Mouse (Mus musculus): ENCODE results near the gene Pxt1. TPM values are rescaled to one million over a fixed set of nuclear protein-coding genes. Genes with fewer than 3 reads are reported as not detected.
A peak's percentile ranks its signal among the peaks of the same experiment; 100 is the strongest.

The Pxt1 gene
- polyA plus RNA-seq, 1 experiment from 2014 or later = not detected

DNA sequence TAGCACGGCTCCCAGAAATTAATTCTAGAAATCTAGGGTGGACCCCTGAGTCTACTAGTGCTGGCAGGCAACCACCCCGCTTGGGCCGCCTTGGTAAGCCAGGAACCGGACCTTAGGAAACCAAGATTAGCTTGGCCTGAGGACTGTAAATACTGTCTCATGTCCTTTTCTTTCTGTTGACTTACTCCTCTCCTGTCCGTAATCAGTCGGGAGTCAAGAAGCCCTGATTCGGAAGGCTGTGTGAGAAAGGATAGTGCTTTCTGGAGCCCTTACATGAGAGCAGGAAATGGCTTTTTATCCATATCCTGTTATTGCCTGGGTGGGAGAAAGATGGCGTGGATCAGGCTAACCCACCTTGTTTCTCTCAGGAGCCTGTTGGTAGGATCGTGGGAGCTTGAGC, 9.6 kb upstream of the Pxt1 start:
- Histone ChIP-seq H3K27ac (ENCODE audit: low read length) (peak overlapping the region; percentile 96), H3K27me3 (ENCODE audit: control insufficient read depth, insufficient read depth, low read length) (no peaks in the 10 kb centered on the region), H3K9me3 (ENCODE audit: control insufficient read depth, low read depth, low read length) (no peaks in the 10 kb centered on the region), H3K4me2 (replicated peaks; ENCODE audit: low read depth, low read length) (peak overlapping the region; percentile 89), H3K36me3 (ENCODE audit: control insufficient read depth, insufficient read depth, low read length) (no peaks in the 10 kb centered on the region; the same call in 1 of the 2 replicates), H3K9ac (replicated peaks; ENCODE audit: low read depth, low read length) (peak overlapping the region; percentile 64), H3K4me3 (ENCODE audit: low read depth, low read length) (peak overlapping the region; percentile 65), H3K4me1 (ENCODE audit: control insufficient read depth, insufficient read depth, low read length) (peaks cover 14% of the 10 kb centered on the region)
- 13% methylated on average over 9 of the region's 9 CpGs for WGBS
- no peak for ATAC-seq (ENCODE audit: insufficient number of reproducible peaks, insufficient read depth, low FRiP score, low read depth)

DNA sequence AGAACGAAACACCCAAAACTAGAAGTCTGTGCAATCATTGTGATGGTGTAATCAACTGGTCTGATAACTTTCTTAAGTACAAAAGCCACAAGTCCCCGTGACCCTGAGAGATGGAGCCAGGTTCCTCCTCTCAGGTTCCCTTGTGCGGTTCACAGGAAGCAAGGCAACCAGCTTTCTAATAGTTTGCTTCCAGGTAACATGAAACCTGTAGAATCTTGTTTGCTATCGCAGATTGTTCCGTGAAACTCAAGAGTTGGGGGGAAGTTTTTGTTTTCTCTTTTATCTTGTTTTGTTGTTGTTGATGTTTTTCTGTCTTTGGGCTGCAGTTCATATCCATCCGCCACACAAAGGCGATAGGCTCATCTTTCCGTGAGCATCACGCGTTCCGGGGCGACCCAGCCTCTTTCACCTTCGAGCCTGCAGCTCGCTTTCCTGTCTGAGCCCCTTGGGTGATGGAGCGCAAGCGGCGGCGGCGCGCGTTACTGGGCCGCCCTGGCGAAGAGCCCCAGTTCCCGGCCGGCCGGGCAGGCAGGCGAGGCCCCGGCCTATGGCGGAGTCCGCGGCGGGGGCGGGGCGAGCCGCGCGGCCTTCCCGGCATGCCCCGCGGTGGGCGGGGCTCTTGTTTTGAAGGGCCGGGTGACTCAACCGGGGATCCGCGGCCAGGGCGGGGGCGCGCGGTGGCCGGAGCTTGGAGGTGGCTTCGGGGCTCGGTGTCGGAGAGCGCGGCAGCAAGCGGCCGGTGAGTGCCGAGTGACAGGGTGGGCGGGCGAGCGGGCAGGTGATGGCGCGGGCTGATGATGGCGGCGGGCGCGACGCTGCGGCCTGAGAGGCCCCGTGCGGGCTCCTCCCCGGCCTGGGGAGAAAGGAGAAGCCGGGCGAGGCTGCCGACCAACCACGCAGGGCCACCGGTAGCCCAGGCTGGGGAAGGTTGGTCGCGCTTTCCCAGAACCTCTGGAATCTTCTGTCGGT, 8.5 kb upstream of the Pxt1 start, which contains the start of gene Kctd20:
Gene Kctd20, plus strand, starts transcription at position 120 of the 969 bp plus-strand sequence.
- Histone ChIP-seq H3K9ac (replicated peaks; ENCODE audit: low read depth, low read length) (peak within 1 kb of the TSS; percentile 64), H3K27me3 (ENCODE audit: control insufficient read depth, insufficient read depth, low read length) (no peaks in the 10 kb centered on the region), H3K4me3 (ENCODE audit: low read depth, low read length) (peak within 1 kb of the TSS; percentile 65), H3K36me3 (ENCODE audit: control insufficient read depth, insufficient read depth, low read length) (no peaks in the 10 kb centered on the region; the same call in 1 of the 2 replicates), H3K9me3 (ENCODE audit: control insufficient read depth, low read depth, low read length) (no peaks in the 10 kb centered on the region), H3K4me2 (replicated peaks; ENCODE audit: low read depth, low read length) (peak within 1 kb of the TSS; percentile 89), H3K4me1 (ENCODE audit: control insufficient read depth, insufficient read depth, low read length) (peaks cover 14% of the 10 kb centered on the region), H3K27ac (ENCODE audit: low read length) (peak within 1 kb of the TSS; percentile 96)
- WGBS = under 1% methylated on average over 80 of the region's 80 CpGs
- ATAC-seq (ENCODE audit: insufficient number of reproducible peaks, insufficient read depth, low FRiP score, low read depth) = peak; percentile 92

DNA sequence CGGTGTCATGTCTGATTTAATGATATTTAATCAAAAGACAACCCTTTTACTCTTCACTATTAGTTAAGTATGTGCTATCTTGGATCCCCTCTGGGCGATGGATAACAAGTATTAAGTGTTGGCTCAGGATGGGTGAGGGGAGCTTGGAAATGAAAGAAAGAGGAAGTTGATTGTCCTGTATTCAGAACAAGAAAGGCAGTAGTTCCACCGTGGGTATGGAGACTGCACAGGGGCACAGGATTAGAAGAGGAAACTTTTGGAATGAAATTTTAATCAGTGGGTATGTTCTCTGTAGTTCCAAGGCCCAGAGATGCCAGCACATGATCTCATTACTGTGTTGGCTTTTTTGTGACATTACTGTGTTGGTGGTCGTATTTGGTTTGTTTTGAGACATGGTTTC, 7.1 kb upstream of the Pxt1 start:
- 73% methylated on average over 4 of the region's 4 CpGs for WGBS
- H3K27me3 ChIP-seq (ENCODE audit: control insufficient read depth, insufficient read depth, low read length) = no peaks in the 10 kb centered on the region
- no peak overlapping the region for H3K9ac ChIP-seq (replicated peaks; ENCODE audit: low read depth, low read length)
- H3K4me2 ChIP-seq (replicated peaks; ENCODE audit: low read depth, low read length) = no peak overlapping the region
- H3K36me3 ChIP-seq (ENCODE audit: control insufficient read depth, insufficient read depth, low read length) = no peaks in the 10 kb centered on the region
- no peak overlapping the region for H3K27ac ChIP-seq (ENCODE audit: low read length)
- H3K4me1 ChIP-seq (ENCODE audit: control insufficient read depth, insufficient read depth, low read length) = peaks cover 14% of the 10 kb centered on the region
- no peak for ATAC-seq (ENCODE audit: insufficient number of reproducible peaks, insufficient read depth, low FRiP score, low read depth)
- no peaks in the 10 kb centered on the region for H3K9me3 ChIP-seq (ENCODE audit: control insufficient read depth, low read depth, low read length)
- H3K4me3 ChIP-seq (ENCODE audit: low read depth, low read length) = no peak overlapping the region

DNA sequence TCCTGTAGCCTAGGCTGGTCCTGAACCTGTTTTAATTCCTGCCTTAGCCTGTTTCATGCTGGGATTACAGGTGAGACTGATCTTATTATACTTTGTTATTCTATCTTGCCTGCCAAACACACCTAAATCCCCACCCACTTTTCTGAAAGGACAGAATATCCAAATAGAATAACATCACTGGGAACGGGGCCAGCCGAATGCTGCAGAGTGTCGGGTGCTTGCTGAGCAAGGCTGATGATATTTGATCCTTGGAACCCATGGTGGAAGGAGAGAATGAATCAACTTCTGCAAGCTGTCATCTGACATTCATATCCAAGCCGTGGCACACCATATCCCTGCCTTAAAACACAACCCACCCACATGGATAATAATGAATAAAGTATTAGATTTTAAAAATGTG, 5.0 kb upstream of the Pxt1 start:
- no peak for ATAC-seq (ENCODE audit: insufficient number of reproducible peaks, insufficient read depth, low FRiP score, low read depth)
- 45% methylated on average over 4 of the region's 4 CpGs for WGBS

DNA sequence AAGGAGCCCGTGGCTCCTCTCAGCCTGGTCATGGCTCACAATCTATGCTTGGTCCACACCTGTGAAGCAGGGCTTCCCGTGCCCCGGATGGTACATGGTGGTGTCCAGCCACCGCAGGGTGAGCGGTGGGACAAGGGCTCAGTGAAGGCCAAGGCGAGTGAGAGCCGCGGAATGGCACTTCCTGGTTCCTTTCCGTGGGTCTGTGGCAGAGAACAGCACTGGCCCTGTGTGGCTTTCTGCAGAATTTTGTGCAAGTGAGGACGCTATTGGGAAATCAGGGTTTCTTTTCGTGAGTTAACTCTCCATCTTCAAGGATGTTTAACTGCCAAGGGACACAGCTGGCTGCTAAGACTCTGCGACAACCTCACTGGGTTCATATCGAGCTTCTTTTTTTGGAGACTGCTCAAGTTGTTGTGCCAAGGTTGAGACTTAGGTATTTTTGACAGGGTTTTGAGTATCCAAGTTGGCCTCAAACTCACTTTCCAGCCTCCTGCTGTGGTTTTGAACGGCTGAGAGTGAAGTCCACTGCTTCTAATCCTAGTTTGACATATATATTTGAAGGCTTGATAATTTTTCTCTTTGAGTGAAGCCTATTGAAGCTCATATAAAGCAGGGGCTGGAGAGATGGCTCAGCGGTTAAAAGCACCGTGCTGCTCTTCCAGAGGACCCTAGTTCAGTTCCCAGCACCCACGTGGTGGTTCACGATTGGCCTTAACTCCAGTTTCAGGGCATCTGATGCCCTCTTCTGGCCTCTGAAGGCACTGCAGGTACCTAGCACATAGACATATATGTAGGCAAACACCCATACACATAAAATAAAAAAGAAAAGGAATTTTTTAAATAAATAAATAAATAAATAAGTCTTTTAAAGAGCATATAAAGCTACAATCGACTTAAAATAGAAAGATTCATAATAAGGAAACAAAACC, 3.6 kb upstream of the Pxt1 start:
- Histone ChIP-seq H3K4me2 (replicated peaks; ENCODE audit: low read depth, low read length) (no peak overlapping the region), H3K27ac (ENCODE audit: low read length) (no peak overlapping the region), H3K36me3 (ENCODE audit: control insufficient read depth, insufficient read depth, low read length) (no peaks in the 10 kb centered on the region), H3K4me1 (ENCODE audit: control insufficient read depth, insufficient read depth, low read length) (0 out of 2 replicates have a peak, but pooled peaks cover 3% of the 10 kb centered on the region), H3K9me3 (ENCODE audit: control insufficient read depth, low read depth, low read length) (no peaks in the 10 kb centered on the region), H3K9ac (replicated peaks; ENCODE audit: low read depth, low read length) (no peak overlapping the region), H3K27me3 (ENCODE audit: control insufficient read depth, insufficient read depth, low read length) (no peaks in the 10 kb centered on the region), H3K4me3 (ENCODE audit: low read depth, low read length) (no peak overlapping the region)
- WGBS = 94% methylated on average over 19 of the region's 19 CpGs
- ATAC-seq (ENCODE audit: insufficient number of reproducible peaks, insufficient read depth, low FRiP score, low read depth) = no peak

More for the DNA sequence above, 5.0 kb upstream of the Pxt1 start:
- Histone ChIP-seq H3K27me3 (ENCODE audit: control insufficient read depth, insufficient read depth, low read length) (no peaks in the 10 kb centered on the region), H3K9ac (replicated peaks; ENCODE audit: low read depth, low read length) (no peak overlapping the region), H3K9me3 (ENCODE audit: control insufficient read depth, low read depth, low read length) (no peaks in the 10 kb centered on the region), H3K27ac (ENCODE audit: low read length) (no peak overlapping the region), H3K4me3 (ENCODE audit: low read depth, low read length) (no peak overlapping the region), H3K4me1 (ENCODE audit: control insufficient read depth, insufficient read depth, low read length) (peaks cover 7% of the 10 kb centered on the region), H3K36me3 (ENCODE audit: control insufficient read depth, insufficient read depth, low read length) (no peaks in the 10 kb centered on the region), H3K4me2 (replicated peaks; ENCODE audit: low read depth, low read length) (no peak overlapping the region)

DNA sequence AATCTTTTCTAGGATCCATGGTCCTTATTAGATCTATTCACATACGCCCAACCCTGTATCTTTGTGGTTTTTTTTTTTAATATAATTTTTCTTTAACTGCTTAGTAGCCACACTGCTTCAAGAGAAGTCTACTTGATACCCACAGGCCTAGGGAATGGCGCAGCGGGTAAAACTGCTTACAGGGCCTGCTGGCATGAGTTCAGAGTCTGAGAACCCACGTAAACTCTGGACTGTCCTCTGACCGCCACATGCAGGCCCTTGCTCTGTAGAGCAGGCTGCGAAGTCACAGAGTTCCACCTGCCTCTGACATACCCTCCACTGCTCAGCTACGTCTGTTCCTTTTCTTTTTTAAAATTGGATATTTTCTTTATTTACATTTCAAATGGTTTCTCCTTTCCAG, 841 bp upstream of the Pxt1 start:
- no peak for ATAC-seq (ENCODE audit: insufficient number of reproducible peaks, insufficient read depth, low FRiP score, low read depth)
- no peaks in the 10 kb centered on the region for H3K4me1 ChIP-seq (ENCODE audit: control insufficient read depth, insufficient read depth, low read length)
- no peaks in the 10 kb centered on the region for H3K27me3 ChIP-seq (ENCODE audit: control insufficient read depth, insufficient read depth, low read length)
- H3K9me3 ChIP-seq (ENCODE audit: control insufficient read depth, low read depth, low read length) = no peaks in the 10 kb centered on the region
- 86% methylated on average over 7 of the region's 7 CpGs for WGBS
- H3K27ac ChIP-seq (ENCODE audit: low read length) = no peak overlapping the region
- no peak overlapping the region for H3K9ac ChIP-seq (replicated peaks; ENCODE audit: low read depth, low read length)
- H3K4me3 ChIP-seq (ENCODE audit: low read depth, low read length) = no peak overlapping the region
- H3K4me2 ChIP-seq (replicated peaks; ENCODE audit: low read depth, low read length) = no peak overlapping the region
- H3K36me3 ChIP-seq (ENCODE audit: control insufficient read depth, insufficient read depth, low read length) = no peaks in the 10 kb centered on the region

DNA sequence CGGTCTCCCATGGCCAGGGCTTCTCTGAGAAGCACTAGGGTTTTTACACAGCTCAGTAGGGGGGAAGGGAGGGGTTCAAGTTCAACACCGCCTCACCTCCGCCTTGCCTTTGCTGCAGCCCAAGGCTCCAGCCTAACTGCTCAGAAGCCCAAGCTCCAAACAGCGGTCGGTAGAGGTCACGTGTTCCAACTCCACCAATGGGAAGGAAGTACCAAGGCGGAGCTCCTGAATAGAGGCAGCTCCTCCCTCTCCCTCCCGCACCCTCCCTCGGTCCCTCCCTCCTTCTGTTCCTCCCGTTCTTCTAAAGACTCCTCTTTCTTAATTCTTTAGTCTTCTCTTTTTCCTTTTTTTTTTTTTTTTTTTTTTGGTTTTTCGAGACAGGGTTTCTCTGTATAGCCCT, 1.5 kb downstream of the Pxt1 start:
- no peak overlapping the region for H3K9ac ChIP-seq (replicated peaks; ENCODE audit: low read depth, low read length)
- no peak overlapping the region for H3K27ac ChIP-seq (ENCODE audit: low read length)
- H3K36me3 ChIP-seq (ENCODE audit: control insufficient read depth, insufficient read depth, low read length) = no peaks in the 10 kb centered on the region
- no peak overlapping the region for H3K4me2 ChIP-seq (replicated peaks; ENCODE audit: low read depth, low read length)
- no peak overlapping the region for H3K4me3 ChIP-seq (ENCODE audit: low read depth, low read length)
- no peaks in the 10 kb centered on the region for H3K4me1 ChIP-seq (ENCODE audit: control insufficient read depth, insufficient read depth, low read length)
- no peak for ATAC-seq (ENCODE audit: insufficient number of reproducible peaks, insufficient read depth, low FRiP score, low read depth)
- H3K9me3 ChIP-seq (ENCODE audit: control insufficient read depth, low read depth, low read length) = no peaks in the 10 kb centered on the region
- no peaks in the 10 kb centered on the region for H3K27me3 ChIP-seq (ENCODE audit: control insufficient read depth, insufficient read depth, low read length)
- 69% methylated on average over 10 of the region's 11 CpGs for WGBS

Data from stomach, embryonic 14.5 days (tissue).